Comparison of ENCODE assay signal across 7 mouse cellular contexts in the genomic region with DNA sequence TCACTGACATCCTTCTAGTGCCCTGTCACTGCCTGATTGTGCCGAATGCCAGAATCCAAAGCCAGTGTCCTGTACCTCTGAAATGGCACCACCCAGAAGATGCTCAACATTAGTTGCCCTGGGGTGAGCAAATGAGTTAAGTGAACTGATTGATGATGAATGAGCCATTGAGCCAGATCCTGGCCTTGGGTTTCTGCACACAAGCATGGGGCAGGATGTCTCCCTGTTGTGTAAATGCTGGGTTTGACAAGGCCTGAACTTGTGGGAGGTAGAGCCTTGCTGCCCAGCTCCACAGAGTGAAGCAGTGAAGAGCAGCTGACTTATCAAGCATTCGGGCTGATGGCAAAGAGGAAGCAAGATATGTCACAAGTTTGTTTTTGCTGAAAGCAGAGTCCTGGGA.
"Had no signal": no experiment of that assay in that cellular context is flagged by ENCODE, and none has a peak within 500 bp of the region (broad histone marks: within the 10 kb centered on the region; RNA-seq: fewer than 3 reads in every experiment).

No protein-coding gene starts in this region.

- DNase-seq: lung, adult 2 months; lung, postnatal 14 days; lung, postnatal 36 days; right cerebral cortex, postnatal 14 days; thymus, adult 2 months; thymus, postnatal 25 days; thymus, postnatal 4 days had no signal
